Mouse (Mus musculus): ENCODE data around the gene Rnf141. TPM values are rescaled to one million over a fixed set of nuclear protein-coding genes. Genes with fewer than 3 reads are reported as not detected.
A peak's percentile ranks its signal among the peaks of the same experiment; 100 is the strongest.

Gene Rnf141
- polyA plus RNA-seq, 1 experiment, result 0.21 TPM

GRCm38 (mm10) chr7:110792201-110792600, 52.1 kb downstream of the Rnf141 start:
- Histone ChIP-seq H3K9me3 (ENCODE audit: control insufficient read depth, low read length) (no peaks in the 10 kb centered on the region), H3K27me3 (ENCODE audit: control insufficient read depth) (no peaks in the 10 kb centered on the region), H3K36me3 (ENCODE audit: control insufficient read depth) (peaks cover 100% of the 10 kb centered on the region), H3K4me1 (ENCODE audit: control insufficient read depth) (peaks cover under 1% of the 10 kb centered on the region; the same call in 1 of the 2 replicates), H3K4me3 (replicated peaks) (no peak overlapping the region)
- TF ChIP-seq GATA1 (IDR thresholded peaks at IDR 0.05; ENCODE audit: low read length) (no peak), TAL1 (IDR thresholded peaks at IDR 0.05; ENCODE audit: low read length) (no peak)

- TF ChIP-seq TAL1 (IDR thresholded peaks at IDR 0.05; ENCODE audit: low read length) (no peak), GATA1 (IDR thresholded peaks at IDR 0.05; ENCODE audit: low read length) (no peak)
- Histone ChIP-seq H3K36me3 (ENCODE audit: control insufficient read depth) (peaks cover 100% of the 10 kb centered on the region), H3K4me1 (ENCODE audit: control insufficient read depth) (peaks cover 8% of the 10 kb centered on the region), H3K27me3 (ENCODE audit: control insufficient read depth) (no peaks in the 10 kb centered on the region), H3K9me3 (ENCODE audit: control insufficient read depth, low read length) (no peaks in the 10 kb centered on the region), H3K4me3 (replicated peaks) (no peak overlapping the region)
Observed at GRCm38 (mm10) chr7:110790878-110791277, 53.4 kb downstream of the Rnf141 start.

GRCm38 (mm10) chr7:110787310-110787709, 56.9 kb downstream of the Rnf141 start:
- H3K4me3 ChIP-seq (replicated peaks), result no peak overlapping the region
- TF ChIP-seq GATA1 (IDR thresholded peaks at IDR 0.05; ENCODE audit: low read length) (no peak), TAL1 (IDR thresholded peaks at IDR 0.05; ENCODE audit: low read length) (no peak)
- no peaks in the 10 kb centered on the region for H3K9me3 ChIP-seq (ENCODE audit: control insufficient read depth, low read length)
- H3K4me1 ChIP-seq (ENCODE audit: control insufficient read depth), result peaks cover 34% of the 10 kb centered on the region
- H3K27me3 ChIP-seq (ENCODE audit: control insufficient read depth), result no peaks in the 10 kb centered on the region
- peaks cover 98% of the 10 kb centered on the region for H3K36me3 ChIP-seq (ENCODE audit: control insufficient read depth)

GRCm38 (mm10) chr7:110785741-110786146, 58.5 kb downstream of the Rnf141 start:
- Histone ChIP-seq H3K36me3 (ENCODE audit: control insufficient read depth) (peaks cover 98% of the 10 kb centered on the region), H3K4me1 (ENCODE audit: control insufficient read depth) (peaks cover 50% of the 10 kb centered on the region), H3K4me3 (replicated peaks) (no peak overlapping the region), H3K9me3 (ENCODE audit: control insufficient read depth, low read length) (no peaks in the 10 kb centered on the region), H3K27me3 (ENCODE audit: control insufficient read depth) (no peaks in the 10 kb centered on the region)
- TF ChIP-seq GATA1 (IDR thresholded peaks at IDR 0.05; ENCODE audit: low read length) (no peak), TAL1 (IDR thresholded peaks at IDR 0.05; ENCODE audit: low read length) (no peak)

- Histone ChIP-seq H3K36me3 (ENCODE audit: control insufficient read depth) (peaks cover 98% of the 10 kb centered on the region), H3K4me3 (replicated peaks) (no peak overlapping the region), H3K4me1 (ENCODE audit: control insufficient read depth) (peaks cover 58% of the 10 kb centered on the region), H3K9me3 (ENCODE audit: control insufficient read depth, low read length) (no peaks in the 10 kb centered on the region), H3K27me3 (ENCODE audit: control insufficient read depth) (no peaks in the 10 kb centered on the region)
- TF ChIP-seq TAL1 (IDR thresholded peaks at IDR 0.05; ENCODE audit: low read length), result no peak
- no peak for TF ChIP-seq GATA1 (IDR thresholded peaks at IDR 0.05; ENCODE audit: low read length)
Observed at GRCm38 (mm10) chr7:110784965-110785364, 59.3 kb downstream of the Rnf141 start.

GRCm38 (mm10) chr7:110782845-110783478, 61.3 kb downstream of the Rnf141 start:
- H3K4me3 ChIP-seq (replicated peaks), result no peak overlapping the region
- H3K27me3 ChIP-seq (ENCODE audit: control insufficient read depth), result no peaks in the 10 kb centered on the region
- peaks cover 78% of the 10 kb centered on the region for H3K4me1 ChIP-seq (ENCODE audit: control insufficient read depth)
- no peaks in the 10 kb centered on the region for H3K9me3 ChIP-seq (ENCODE audit: control insufficient read depth, low read length)
- TF ChIP-seq TAL1 (IDR thresholded peaks at IDR 0.05; ENCODE audit: low read length) (no peak), GATA1 (IDR thresholded peaks at IDR 0.05; ENCODE audit: low read length) (no peak)
- H3K36me3 ChIP-seq (ENCODE audit: control insufficient read depth), result peaks cover 98% of the 10 kb centered on the region

- Histone ChIP-seq H3K9me3 (ENCODE audit: control insufficient read depth, low read length) (no peaks in the 10 kb centered on the region), H3K36me3 (ENCODE audit: control insufficient read depth) (peaks cover 98% of the 10 kb centered on the region), H3K4me3 (replicated peaks) (peak overlapping the region; percentile 57), H3K4me1 (ENCODE audit: control insufficient read depth) (peaks cover 85% of the 10 kb centered on the region), H3K27me3 (ENCODE audit: control insufficient read depth) (no peaks in the 10 kb centered on the region)
- TF ChIP-seq TAL1 (IDR thresholded peaks at IDR 0.05; ENCODE audit: low read length) (no peak), GATA1 (IDR thresholded peaks at IDR 0.05; ENCODE audit: low read length) (no peak)
Observed at GRCm38 (mm10) chr7:110782135-110782534, 62.1 kb downstream of the Rnf141 start.

- TF ChIP-seq GATA1 (IDR thresholded peaks at IDR 0.05; ENCODE audit: low read length), result no peak
- TF ChIP-seq TAL1 (IDR thresholded peaks at IDR 0.05; ENCODE audit: low read length), result no peak
- Histone ChIP-seq H3K4me1 (ENCODE audit: control insufficient read depth) (peaks cover 90% of the 10 kb centered on the region), H3K36me3 (ENCODE audit: control insufficient read depth) (peaks cover 98% of the 10 kb centered on the region), H3K9me3 (ENCODE audit: control insufficient read depth, low read length) (no peaks in the 10 kb centered on the region), H3K4me3 (replicated peaks) (peak overlapping the region; percentile 57), H3K27me3 (ENCODE audit: control insufficient read depth) (no peaks in the 10 kb centered on the region)
Observed at GRCm38 (mm10) chr7:110781231-110781711, 63.0 kb downstream of the Rnf141 start.

- Histone ChIP-seq H3K4me1 (ENCODE audit: control insufficient read depth) (peaks cover 91% of the 10 kb centered on the region), H3K36me3 (ENCODE audit: control insufficient read depth) (peaks cover 98% of the 10 kb centered on the region), H3K27me3 (ENCODE audit: control insufficient read depth) (no peaks in the 10 kb centered on the region)
Observed at GRCm38 (mm10) chr7:110780520-110780919, 63.7 kb downstream of the Rnf141 start.

More at GRCm38 (mm10) chr7:110780520-110780919, 63.7 kb downstream of the Rnf141 start:
- Histone ChIP-seq H3K9me3 (ENCODE audit: control insufficient read depth, low read length) (no peaks in the 10 kb centered on the region), H3K4me3 (replicated peaks) (peak overlapping the region; percentile 57)
- TF ChIP-seq TAL1 (IDR thresholded peaks at IDR 0.05; ENCODE audit: low read length) (no peak), GATA1 (IDR thresholded peaks at IDR 0.05; ENCODE audit: low read length) (no peak)

Measured in erythroblast, embryonic 14.5 days (primary cell).